Mouse (Mus musculus) A20 (cell line): ENCODE measurements around the gene Vmn1r191.
"Not testable (repeated sequence)": the region's sequence is repeated elsewhere in the genome, so short reads cannot be mapped to it uniquely, and the experiment has no call there.

Source experiments
- DNase-seq: peaks from one replicate; pipeline ENCODE4 v3.0.0-alpha.2; 2011; ENCODE audit warnings: low read depth, low spot score

The Vmn1r191 gene

GRCm38 (mm10) chr13:22183869-22184268 lies at the start of gene Vmn1r191:
Vmn1r191 (minus strand) TSS chr13:22183969.
- DNase-seq, result no peak

DNA sequence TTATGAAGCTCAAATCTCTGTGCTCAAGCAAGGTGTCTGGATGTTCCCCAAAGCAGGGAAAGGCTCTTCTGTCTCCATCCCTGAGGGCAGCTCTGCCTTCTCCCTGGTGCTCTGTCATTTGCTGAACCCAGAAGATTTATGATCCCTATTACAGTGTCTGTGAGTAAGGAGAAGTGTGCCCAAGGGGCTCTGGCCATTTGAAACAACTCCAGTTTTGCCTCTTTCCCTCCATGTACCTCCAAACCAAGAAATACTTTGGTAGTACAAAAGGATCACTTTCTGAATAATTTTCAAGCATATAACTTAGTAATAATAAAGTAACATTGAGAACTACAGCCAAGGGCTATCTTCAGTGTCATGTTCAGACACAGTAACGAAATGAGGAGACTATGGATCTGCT lies 39.3 kb upstream of the Vmn1r191 start, which contains the start of gene Vmn1r193:
Gene Vmn1r193, minus strand, starts transcription at position 101 of the 400 bp plus-strand sequence.
- not testable (repeated sequence) for DNase-seq

GRCm38 (mm10) chr13:22192756-22193155 lies 9.0 kb upstream of the Vmn1r191 start:
- not testable (repeated sequence) for DNase-seq

DNA sequence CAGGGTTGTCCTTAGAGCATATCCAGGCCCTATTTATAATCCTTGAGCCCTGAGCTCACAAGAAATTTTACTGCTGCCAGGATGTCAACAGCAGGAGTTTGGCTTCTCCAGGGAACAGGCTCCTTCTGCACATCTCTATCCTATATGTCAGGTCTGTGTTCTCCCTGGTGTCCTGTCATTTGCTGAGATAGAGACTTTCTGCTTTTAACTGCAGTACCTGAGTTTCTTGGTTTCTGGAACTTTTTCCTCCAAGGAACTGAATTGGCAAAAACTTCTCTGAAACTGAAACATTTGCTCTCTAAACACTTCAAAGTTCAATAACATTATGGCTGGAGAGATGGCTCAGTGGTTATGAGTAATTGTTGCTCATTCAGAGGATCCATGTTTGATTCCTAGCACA lies 7.3 kb upstream of the Vmn1r191 start, which contains the start of gene Vmn1r192:
Gene Vmn1r192, minus strand, starts transcription at position 101 of the 400 bp plus-strand sequence.
- no peak for DNase-seq

- no peak for DNase-seq
These were observed 6.6 kb upstream of the Vmn1r191 start for GRCm38 (mm10) chr13:22190385-22190784.

DNA sequence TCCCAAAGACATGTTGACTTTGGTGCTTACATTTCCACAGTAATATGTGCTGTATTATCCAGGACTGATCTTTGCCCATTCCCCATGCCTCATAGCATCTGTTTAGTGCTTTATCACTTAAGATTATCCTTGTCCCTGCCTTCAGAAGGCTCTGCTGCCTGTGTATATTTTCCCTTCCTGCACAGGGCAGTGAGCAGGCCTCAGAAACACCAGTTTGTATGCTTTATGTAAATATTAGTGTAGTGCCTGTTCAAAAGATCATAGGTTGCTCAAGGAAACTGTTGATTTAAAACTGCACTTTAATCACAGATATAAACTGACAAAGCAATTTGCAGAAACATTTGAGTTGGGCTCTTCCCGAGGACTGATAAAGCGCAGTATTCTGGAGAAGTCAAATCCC lies 5.5 kb upstream of the Vmn1r191 start:
- DNase-seq, result no peak

- no peak for DNase-seq
These were observed 15.4 kb downstream of the Vmn1r191 start for GRCm38 (mm10) chr13:22168416-22168815.

- DNase-seq, result not testable (repeated sequence)
These were observed 47.1 kb downstream of the Vmn1r191 start for GRCm38 (mm10) chr13:22136495-22137293.
